Mouse (Mus musculus) spleen, adult 2 months (tissue): ENCODE data around the gene Rps18. TPM values are rescaled to one million over a fixed set of nuclear protein-coding genes. Genes with fewer than 3 reads are reported as not detected.

Source experiments
- DNase-seq, 2 experiments: peaks; one replicate each; pipeline versions ENCODE4 v3.0.0 to v3.0.0-alpha.2; 2012 to 2021; ENCODE audit warnings: low spot score in 2 of 2, low read depth in 1 of 2
- H3K27ac ChIP-seq: fragments of 200-500 bp; 2 replicates; pipeline ENCODE4 v1.5.1; 2012; ENCODE audit warnings: low read length, inconsistent platforms; ENCODE audit not compliant: insufficient read depth
- H3K27me3 ChIP-seq: fragments of 200-500 bp; 2 replicates; pipeline ENCODE4 v1.6.1; 2012; ENCODE audit warnings: mild to moderate bottlenecking, moderate library complexity, low read length, inconsistent platforms; ENCODE audit not compliant: control insufficient read depth, insufficient read depth
- H3K36me3 ChIP-seq: fragments of 200-500 bp; 2 replicates; pipeline ENCODE4 v1.6.1; 2012; ENCODE audit warnings: mild to moderate bottlenecking, low read length, inconsistent platforms; ENCODE audit not compliant: control insufficient read depth, insufficient read depth
- H3K4me1 ChIP-seq: fragments of 200-500 bp; 2 replicates; pipeline ENCODE4 v1.6.1; 2011; ENCODE audit warnings: inconsistent platforms; ENCODE audit not compliant: control insufficient read depth, insufficient read depth, insufficient read length
- H3K4me3 ChIP-seq: fragments of 200-500 bp; 2 replicates; pipeline ENCODE4 v1.5.1; 2011; ENCODE audit warnings: mild to moderate bottlenecking, inconsistent platforms; ENCODE audit not compliant: insufficient read depth, insufficient read length; ENCODE audit errors: extremely low read depth
- CTCF ChIP-seq: fragments of 200-500 bp; IDR thresholded peaks from 2 replicates; pipeline ENCODE4 v1.5.1; 2011; ENCODE audit warnings: mild to moderate bottlenecking, inconsistent platforms; ENCODE audit not compliant: insufficient read depth, insufficient read length, insufficient replicate concordance; ENCODE audit errors: extremely low read depth
- POLR2A ChIP-seq: fragments of 200-500 bp; IDR thresholded peaks from 2 replicates; pipeline ENCODE4 v1.6.1; 2011; ENCODE audit warnings: low read depth, low read length, inconsistent platforms
- WGBS: fragments of 180-500 bp; shearing (Covaris S2); methylation state at CpG from one replicate; pipeline ENCODE4 v1.1.7; 2018; 5-methylcytosine and 5-hydroxymethylcytosine counted together
- polyA plus RNA-seq: library from polyadenylated mRNA; depleted of rRNA; stranded (reverse); fragments of >200 nt; gene quantifications from 2 replicates; pipeline ENCODE4 v1.2.3, GENCODE M21; 2012

The Rps18 gene
- polyA plus RNA-seq, 1 experiment: 476 TPM

GRCm38 (mm10) chr17:33943454-33943853, 12.3 kb downstream of the Rps18 start:
- Histone ChIP-seq H3K27ac (no peak overlapping the region), H3K27me3 (no peaks in the 10 kb centered on the region), H3K36me3 (peaks cover 19% of the 10 kb centered on the region), H3K4me1 (peaks cover 18% of the 10 kb centered on the region), H3K4me3 (no peak overlapping the region)
- no peak for DNase-seq
- 95% methylated on average over 15 of the region's 15 CpGs for WGBS
- TF ChIP-seq POLR2A (no peak), CTCF (no peak)

- Histone ChIP-seq H3K4me1 (peaks cover 14% of the 10 kb centered on the region; the same call in 1 of the 2 replicates), H3K4me3 (peak overlapping the region; percentile 99), H3K36me3 (peaks cover 26% of the 10 kb centered on the region), H3K27me3 (no peaks in the 10 kb centered on the region), H3K27ac (no peak overlapping the region)
- DNase-seq: no peak
- no peak for TF ChIP-seq POLR2A
- no peak for TF ChIP-seq CTCF
- 42% methylated on average over 19 of the region's 19 CpGs for WGBS
These were observed 14.4 kb downstream of the Rps18 start for GRCm38 (mm10) chr17:33941381-33941780.

- peaks cover 14% of the 10 kb centered on the region; the same call in 1 of the 2 replicates for H3K4me1 ChIP-seq
- no peak for DNase-seq
- 2% methylated on average over 26 of the region's 26 CpGs for WGBS
- H3K36me3 ChIP-seq: peaks cover 27% of the 10 kb centered on the region
- no peak overlapping the region for H3K27ac ChIP-seq
- TF ChIP-seq CTCF (no peak), POLR2A (no peak)
- H3K4me3 ChIP-seq: peak overlapping the region; percentile 99
- H3K27me3 ChIP-seq: no peaks in the 10 kb centered on the region
These were observed 14.8 kb downstream of the Rps18 start for GRCm38 (mm10) chr17:33940981-33941380.

GRCm38 (mm10) chr17:33940206-33940805, 15.5 kb downstream of the Rps18 start, which contains the start of the genes Pfdn6 and Wdr46:
Pfdn6 (minus strand) TSS chr17:33940343.
Wdr46 (plus strand) TSS chr17:33940660.
- peak; percentile 31; the same call in 1 of the 2 replicates for TF ChIP-seq POLR2A
- TF ChIP-seq CTCF: no peak
- H3K4me1 ChIP-seq: peaks cover 14% of the 10 kb centered on the region; the same call in 1 of the 2 replicates
- peak within 1 kb of the TSS; percentile 66 for H3K27ac ChIP-seq
- DNase-seq: peak; percentile 84 to 87
- H3K4me3 ChIP-seq: peak within 1 kb of the TSS; percentile 99
- H3K36me3 ChIP-seq: peaks cover 32% of the 10 kb centered on the region
- under 1% methylated on average over 36 of the region's 36 CpGs for WGBS
- no peaks in the 10 kb centered on the region for H3K27me3 ChIP-seq

- Histone ChIP-seq H3K36me3 (peaks cover 29% of the 10 kb centered on the region), H3K4me1 (peaks cover 14% of the 10 kb centered on the region; the same call in 1 of the 2 replicates), H3K27me3 (no peaks in the 10 kb centered on the region), H3K4me3 (no peak overlapping the region), H3K27ac (no peak overlapping the region)
- WGBS: 82% methylated on average over 11 of the region's 11 CpGs
- no peak for TF ChIP-seq CTCF
- TF ChIP-seq POLR2A: no peak
- DNase-seq: no peak
These were observed 17.0 kb downstream of the Rps18 start for GRCm38 (mm10) chr17:33938783-33939182.

GRCm38 (mm10) chr17:33936993-33937392, 18.8 kb downstream of the Rps18 start:
- Histone ChIP-seq H3K27ac (no peak overlapping the region), H3K4me3 (no peak overlapping the region), H3K36me3 (peaks cover 42% of the 10 kb centered on the region), H3K27me3 (no peaks in the 10 kb centered on the region), H3K4me1 (peaks cover 14% of the 10 kb centered on the region; the same call in 1 of the 2 replicates)
- 93% methylated on average over 15 of the region's 15 CpGs for WGBS
- DNase-seq: no peak
- TF ChIP-seq CTCF: no peak
- no peak for TF ChIP-seq POLR2A

GRCm38 (mm10) chr17:33935422-33936055, 20.3 kb downstream of the Rps18 start:
- WGBS: 90% methylated on average over 21 of the region's 21 CpGs

More at GRCm38 (mm10) chr17:33935422-33936055, 20.3 kb downstream of the Rps18 start:
- no peak for DNase-seq
- TF ChIP-seq CTCF: no peak
- no peak for TF ChIP-seq POLR2A
- Histone ChIP-seq H3K27ac (no peak overlapping the region), H3K4me3 (no peak overlapping the region), H3K36me3 (peaks cover 43% of the 10 kb centered on the region), H3K4me1 (peaks cover 10% of the 10 kb centered on the region; the same call in 1 of the 2 replicates), H3K27me3 (no peaks in the 10 kb centered on the region)
